Mouse (Mus musculus): ENCODE results near the gene Pafah1b3. TPM values are rescaled to one million over a fixed set of nuclear protein-coding genes. Genes with fewer than 3 reads are reported as not detected.

Gene Pafah1b3
- polyA plus RNA-seq, 1 experiment from 2014 or later = 635 TPM

DNA sequence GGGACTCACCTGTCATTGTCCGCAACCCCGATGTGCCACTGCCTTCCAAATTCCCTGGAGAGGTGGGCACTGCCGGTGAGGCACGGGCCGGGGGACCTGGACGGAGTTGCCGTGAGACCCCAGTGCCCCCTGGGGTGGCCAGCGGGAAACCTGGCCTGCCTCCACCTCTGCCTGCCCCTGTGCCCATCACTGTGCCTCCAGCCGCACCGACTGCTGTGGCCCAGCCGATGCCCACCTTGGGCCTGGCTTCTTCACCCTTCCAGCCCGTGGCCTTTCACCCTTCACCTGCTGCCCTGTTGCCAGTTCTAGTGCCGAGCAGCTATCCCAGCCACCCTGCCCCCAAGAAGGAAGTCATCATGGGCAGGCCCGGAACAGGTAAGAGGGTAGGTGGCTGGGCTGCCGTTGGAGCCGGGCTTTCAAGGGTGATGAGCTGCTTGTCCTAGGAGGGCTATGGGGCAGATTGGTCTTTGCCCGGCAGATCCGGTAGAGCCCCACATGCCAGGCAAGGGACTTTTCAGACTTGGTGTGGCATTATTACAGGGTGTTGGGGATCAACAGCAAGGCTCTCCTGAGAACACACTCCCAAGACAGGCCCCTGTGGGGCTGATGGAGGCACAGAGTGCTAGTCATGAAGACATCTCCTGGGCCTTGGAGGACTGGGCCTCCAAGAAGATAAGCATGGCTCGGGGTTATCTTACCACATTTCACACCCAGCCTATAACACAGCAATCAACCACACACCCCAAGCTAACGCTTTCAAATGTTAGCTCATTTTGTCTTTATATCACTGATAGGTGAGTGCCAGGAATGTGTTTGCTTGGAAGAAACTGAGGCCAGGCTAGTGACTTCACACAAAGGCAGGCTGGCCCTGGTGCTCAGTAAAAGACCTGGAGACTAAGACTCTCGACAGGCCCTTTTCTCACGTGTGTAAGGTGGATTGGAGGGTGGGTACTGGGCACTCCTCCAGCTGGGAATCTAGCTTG, 24.2 kb downstream of the Pafah1b3 start:
- Histone ChIP-seq H3K27ac (ENCODE audit: low read depth, low read length) (no peak overlapping the region), H3K9me3 (replicated peaks; ENCODE audit: control insufficient read depth, low read length) (no peaks in the 10 kb centered on the region), H3K9ac (ENCODE audit: low read length) (peak overlapping the region; percentile 35; the same call in 1 of the 2 replicates), H3K27me3 (replicated peaks; ENCODE audit: control insufficient read depth, insufficient read depth, low read length) (no peaks in the 10 kb centered on the region), H3K4me2 (ENCODE audit: low read length) (no peak overlapping the region), H3K4me3 (ENCODE audit: low read depth, low read length) (no peak overlapping the region), H3K4me1 (ENCODE audit: control insufficient read depth, insufficient read depth, low read length) (peaks cover 22% of the 10 kb centered on the region), H3K36me3 (ENCODE audit: control insufficient read depth, insufficient read depth, low read length) (peaks cover 40% of the 10 kb centered on the region)
- ATAC-seq (no peak), DNase-seq (ENCODE audit: low spot score) (no peak)
- 89% methylated on average over 22 of the region's 22 CpGs for WGBS

DNA sequence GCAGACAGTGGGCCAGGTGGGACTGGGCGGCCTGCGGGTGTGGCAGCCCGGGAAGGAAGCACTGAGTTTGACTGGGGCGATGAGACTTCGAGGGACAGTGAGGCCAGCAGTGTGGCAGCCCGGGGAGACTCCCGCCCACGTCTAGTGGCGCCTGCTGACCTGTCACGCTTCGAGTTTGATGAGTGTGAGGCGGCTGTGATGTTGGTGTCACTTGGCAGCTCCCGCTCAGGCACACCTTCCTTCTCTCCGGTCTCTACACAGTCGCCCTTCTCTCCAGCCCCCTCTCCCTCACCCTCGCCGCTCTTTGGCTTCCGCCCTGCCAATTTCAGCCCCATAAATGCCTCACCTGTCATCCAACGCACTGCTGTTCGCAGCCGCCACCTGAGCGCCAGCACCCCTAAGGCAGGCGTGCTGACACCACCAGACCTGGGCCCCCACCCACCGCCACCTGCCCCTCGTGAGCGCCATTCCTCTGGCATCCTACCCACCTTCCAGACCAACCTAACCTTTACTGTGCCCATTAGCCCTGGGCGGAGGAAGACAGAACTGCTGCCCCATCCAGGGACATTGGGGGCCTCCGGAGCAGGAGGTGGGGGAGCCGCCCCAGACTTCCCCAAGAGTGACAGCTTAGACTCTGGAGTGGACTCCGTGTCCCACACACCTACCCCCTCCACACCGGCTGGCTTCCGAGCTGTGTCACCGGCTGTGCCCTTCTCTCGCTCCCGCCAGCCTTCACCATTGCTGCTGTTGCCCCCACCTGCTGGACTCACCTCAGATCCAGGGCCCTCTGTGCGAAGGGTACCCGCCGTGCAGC, 25.1 kb downstream of the Pafah1b3 start:
- H3K27me3 ChIP-seq (replicated peaks; ENCODE audit: control insufficient read depth, insufficient read depth, low read length) = no peaks in the 10 kb centered on the region
- WGBS = 91% methylated on average over 38 of the region's 38 CpGs
- no peak overlapping the region for H3K9ac ChIP-seq (ENCODE audit: low read length)
- H3K4me2 ChIP-seq (ENCODE audit: low read length) = no peak overlapping the region
- ATAC-seq = no peak
- H3K4me3 ChIP-seq (ENCODE audit: low read depth, low read length) = no peak overlapping the region
- H3K27ac ChIP-seq (ENCODE audit: low read depth, low read length) = no peak overlapping the region
- peaks cover 40% of the 10 kb centered on the region for H3K36me3 ChIP-seq (ENCODE audit: control insufficient read depth, insufficient read depth, low read length)
- H3K4me1 ChIP-seq (ENCODE audit: control insufficient read depth, insufficient read depth, low read length) = peaks cover 18% of the 10 kb centered on the region
- no peak for DNase-seq (ENCODE audit: low spot score)
- no peaks in the 10 kb centered on the region for H3K9me3 ChIP-seq (replicated peaks; ENCODE audit: control insufficient read depth, low read length)

DNA sequence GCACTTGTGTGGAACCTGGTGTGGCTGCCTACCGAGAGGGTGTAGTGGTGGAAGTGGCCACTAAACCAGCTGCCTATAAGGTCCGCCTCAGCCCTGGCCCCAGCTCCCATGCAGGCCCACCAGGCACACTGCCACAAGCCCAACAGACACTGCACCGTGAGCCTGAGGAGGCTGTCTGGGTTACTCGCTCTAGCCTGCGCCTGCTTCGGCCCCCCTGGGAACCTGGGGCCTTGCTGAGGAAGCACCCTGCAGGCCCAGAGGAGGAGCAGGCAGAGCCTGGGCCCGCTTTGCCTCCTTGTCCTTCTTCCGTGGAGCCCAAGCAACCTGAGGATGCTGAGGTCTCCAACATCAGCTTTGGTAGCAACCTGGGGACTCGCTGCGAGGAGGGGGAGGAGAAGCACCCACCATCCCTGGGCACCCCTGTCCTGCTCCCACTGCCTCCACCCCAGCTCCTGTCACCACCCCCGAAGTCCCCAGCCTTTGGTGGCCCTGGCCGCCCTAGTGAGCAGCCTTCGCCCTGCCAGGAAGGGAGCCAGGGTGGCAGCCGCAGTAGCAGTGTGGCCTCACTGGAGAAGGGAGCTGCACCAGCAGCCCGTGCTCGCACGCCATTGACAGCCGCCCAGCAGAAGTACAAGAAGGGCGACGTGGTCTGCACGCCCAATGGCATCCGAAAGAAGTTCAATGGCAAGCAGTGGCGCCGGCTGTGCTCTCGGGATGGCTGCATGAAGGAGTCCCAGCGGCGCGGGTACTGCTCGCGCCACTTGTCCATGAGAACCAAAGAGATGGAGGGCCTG, 25.9 kb downstream of the Pafah1b3 start:
- Histone ChIP-seq H3K9ac (ENCODE audit: low read length) (no peak overlapping the region), H3K4me1 (ENCODE audit: control insufficient read depth, insufficient read depth, low read length) (peaks cover 17% of the 10 kb centered on the region), H3K4me3 (ENCODE audit: low read depth, low read length) (no peak overlapping the region), H3K36me3 (ENCODE audit: control insufficient read depth, insufficient read depth, low read length) (peaks cover 40% of the 10 kb centered on the region), H3K27ac (ENCODE audit: low read depth, low read length) (no peak overlapping the region), H3K4me2 (ENCODE audit: low read length) (no peak overlapping the region), H3K27me3 (replicated peaks; ENCODE audit: control insufficient read depth, insufficient read depth, low read length) (no peaks in the 10 kb centered on the region), H3K9me3 (replicated peaks; ENCODE audit: control insufficient read depth, low read length) (no peaks in the 10 kb centered on the region)
- DNase-seq (ENCODE audit: low spot score) = no peak
- no peak for ATAC-seq
- WGBS = 89% methylated on average over 30 of the region's 30 CpGs

DNA sequence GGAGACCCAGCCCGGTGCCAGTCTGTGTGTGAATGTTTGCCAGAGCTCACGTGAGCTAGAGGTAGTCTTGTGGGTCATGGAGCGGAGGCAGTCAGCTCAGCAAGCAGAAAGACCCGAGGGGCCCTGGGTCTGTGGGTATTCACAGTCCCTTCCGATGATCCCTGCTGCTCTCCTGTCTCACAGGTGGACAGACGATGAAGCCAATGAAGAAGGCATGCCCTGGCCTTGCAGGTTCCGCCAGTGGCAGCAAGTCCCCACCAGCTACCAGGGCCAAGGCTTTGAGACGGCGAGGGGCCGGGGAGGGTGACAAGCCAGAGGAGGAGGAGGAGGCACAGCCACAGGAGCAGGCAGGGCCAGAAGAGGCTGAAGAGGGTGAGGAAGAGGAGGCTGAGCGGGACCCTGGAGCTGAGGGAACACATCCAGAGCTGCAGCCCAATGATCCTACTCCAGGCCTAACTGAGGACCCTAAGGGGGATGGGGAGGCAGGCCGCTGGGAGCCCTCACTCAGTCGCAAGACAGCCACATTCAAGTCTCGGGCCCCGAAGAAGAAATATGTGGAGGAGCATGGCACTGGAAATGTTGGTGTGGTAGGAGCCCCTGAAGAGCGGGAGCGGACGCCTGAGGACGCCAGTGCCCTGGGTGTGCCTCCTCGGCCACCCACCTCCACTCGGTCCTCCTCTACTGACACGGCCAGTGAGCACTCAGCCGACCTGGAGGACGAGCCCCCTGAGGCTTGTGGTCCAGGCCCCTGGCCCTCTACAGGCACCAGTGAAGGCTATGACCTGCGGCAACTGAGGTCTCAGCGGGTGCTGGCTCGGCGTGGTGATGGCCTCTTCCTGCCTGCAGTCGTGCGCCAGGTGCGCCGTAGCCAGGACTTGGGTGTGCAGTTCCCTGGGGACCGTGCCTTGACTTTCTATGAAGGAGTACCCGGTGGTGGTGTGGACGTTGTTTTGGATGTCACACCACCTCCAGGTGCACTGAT, 26.8 kb downstream of the Pafah1b3 start:
- Histone ChIP-seq H3K4me1 (ENCODE audit: control insufficient read depth, insufficient read depth, low read length) (peaks cover 18% of the 10 kb centered on the region), H3K4me2 (ENCODE audit: low read length) (no peak overlapping the region), H3K4me3 (ENCODE audit: low read depth, low read length) (no peak overlapping the region), H3K27me3 (replicated peaks; ENCODE audit: control insufficient read depth, insufficient read depth, low read length) (no peaks in the 10 kb centered on the region), H3K27ac (ENCODE audit: low read depth, low read length) (no peak overlapping the region), H3K9ac (ENCODE audit: low read length) (peak overlapping the region; percentile 6; the same call in 1 of the 2 replicates), H3K9me3 (replicated peaks; ENCODE audit: control insufficient read depth, low read length) (no peaks in the 10 kb centered on the region), H3K36me3 (ENCODE audit: control insufficient read depth, insufficient read depth, low read length) (peaks cover 40% of the 10 kb centered on the region)
- ATAC-seq = no peak
- DNase-seq (ENCODE audit: low spot score) = no peak
- 91% methylated on average over 35 of the region's 35 CpGs for WGBS

DNA sequence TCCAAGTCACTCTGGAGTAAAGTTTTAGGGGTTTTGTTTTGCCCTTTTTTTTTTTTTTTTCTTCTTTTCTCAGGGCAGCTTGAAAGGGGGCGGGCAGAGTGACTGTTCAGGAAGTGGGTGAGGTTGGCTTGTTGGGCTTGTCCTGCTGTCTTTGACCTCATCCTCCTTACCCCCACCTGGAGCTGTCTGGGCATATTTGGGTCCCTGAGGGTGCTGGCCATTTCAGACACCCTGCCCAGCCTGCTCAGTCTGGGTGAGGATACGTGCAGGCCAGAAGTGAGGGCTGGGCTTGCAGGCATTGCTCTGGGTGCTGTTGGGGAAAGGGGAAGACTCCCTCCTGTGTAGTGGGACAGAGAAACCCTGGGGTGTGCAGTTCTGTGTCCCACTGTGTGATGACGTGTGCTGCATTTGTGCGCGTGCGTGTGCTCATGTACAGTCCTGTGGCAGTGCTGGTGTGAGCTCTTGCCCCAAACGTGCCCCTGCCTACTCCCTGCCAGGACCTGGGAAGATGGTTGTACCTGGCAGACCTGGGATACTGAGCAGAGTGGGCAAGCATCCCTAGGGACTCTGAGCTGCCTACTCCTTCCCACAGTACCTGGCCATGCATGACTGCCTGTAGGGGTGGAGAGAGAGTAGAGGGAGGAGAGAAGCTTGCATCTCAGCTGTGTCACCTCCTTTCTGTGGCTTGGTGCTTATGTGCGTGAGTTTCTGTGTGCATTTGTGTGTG, 28.1 kb downstream of the Pafah1b3 start:
- Histone ChIP-seq H3K27ac (ENCODE audit: low read depth, low read length) (no peak overlapping the region), H3K4me3 (ENCODE audit: low read depth, low read length) (peak overlapping the region; percentile 73), H3K4me1 (ENCODE audit: control insufficient read depth, insufficient read depth, low read length) (peaks cover 18% of the 10 kb centered on the region), H3K27me3 (replicated peaks; ENCODE audit: control insufficient read depth, insufficient read depth, low read length) (no peaks in the 10 kb centered on the region), H3K9me3 (replicated peaks; ENCODE audit: control insufficient read depth, low read length) (no peaks in the 10 kb centered on the region), H3K4me2 (ENCODE audit: low read length) (peak overlapping the region; percentile 80), H3K9ac (ENCODE audit: low read length) (peak overlapping the region; percentile 81; the same call in 1 of the 2 replicates), H3K36me3 (ENCODE audit: control insufficient read depth, insufficient read depth, low read length) (peaks cover 36% of the 10 kb centered on the region)
- 86% methylated on average over 8 of the region's 8 CpGs for WGBS
- ATAC-seq (no peak), DNase-seq (ENCODE audit: low spot score) (no peak)

DNA sequence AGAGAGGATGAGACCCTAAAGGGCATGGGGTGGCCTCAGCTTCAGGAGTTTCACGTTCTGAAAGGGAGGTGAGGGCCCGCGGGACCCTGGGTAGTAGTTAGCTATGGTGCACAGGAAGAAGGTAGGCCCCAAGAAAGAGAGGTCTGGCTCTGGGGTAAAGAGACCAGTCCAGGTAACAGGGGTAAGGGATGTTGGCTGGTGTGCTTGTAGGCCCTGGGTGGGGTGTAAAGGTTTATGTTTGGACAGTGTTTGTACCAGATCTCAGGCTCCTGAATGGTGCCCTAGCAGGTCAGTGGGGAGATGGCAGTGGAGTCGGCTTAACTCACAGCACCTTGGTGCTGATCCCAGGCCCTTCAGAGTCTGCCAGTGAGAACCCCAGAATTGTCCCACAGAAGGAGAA, 28.8 kb downstream of the Pafah1b3 start:
- peak overlapping the region; percentile 80 for H3K4me2 ChIP-seq (ENCODE audit: low read length)
- peaks cover 14% of the 10 kb centered on the region for H3K4me1 ChIP-seq (ENCODE audit: control insufficient read depth, insufficient read depth, low read length)
- no peak overlapping the region for H3K27ac ChIP-seq (ENCODE audit: low read depth, low read length)
- no peak for DNase-seq (ENCODE audit: low spot score)
- H3K27me3 ChIP-seq (replicated peaks; ENCODE audit: control insufficient read depth, insufficient read depth, low read length) = no peaks in the 10 kb centered on the region
- 49% methylated on average over 4 of the region's 4 CpGs for WGBS
- H3K9ac ChIP-seq (ENCODE audit: low read length) = peak overlapping the region; percentile 81
- peak overlapping the region; percentile 73 for H3K4me3 ChIP-seq (ENCODE audit: low read depth, low read length)
- peaks cover 32% of the 10 kb centered on the region for H3K36me3 ChIP-seq (ENCODE audit: control insufficient read depth, insufficient read depth, low read length)
- no peak for ATAC-seq
- no peaks in the 10 kb centered on the region for H3K9me3 ChIP-seq (replicated peaks; ENCODE audit: control insufficient read depth, low read length)

DNA sequence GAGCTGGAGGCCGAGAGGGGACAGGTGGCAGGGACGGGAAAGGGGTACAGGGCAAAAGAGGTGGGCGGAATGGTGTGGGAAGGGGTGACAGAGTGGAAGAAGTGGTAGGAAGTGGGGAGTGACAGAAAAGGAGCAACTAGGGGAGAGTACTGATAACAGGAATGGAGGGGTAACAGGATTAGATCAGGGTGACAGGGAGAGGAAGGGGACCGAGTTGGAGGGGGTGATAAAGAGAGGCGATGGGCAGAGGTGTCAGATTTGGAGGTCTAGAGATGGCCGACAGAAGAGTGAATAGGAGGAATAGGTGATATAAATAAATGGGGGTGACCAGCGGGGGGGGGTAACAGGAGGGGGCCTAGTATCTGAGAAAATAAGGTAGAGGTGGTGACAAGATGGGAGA, 29.2 kb downstream of the Pafah1b3 start:
- H3K27me3 ChIP-seq (replicated peaks; ENCODE audit: control insufficient read depth, insufficient read depth, low read length) = no peaks in the 10 kb centered on the region
- H3K27ac ChIP-seq (ENCODE audit: low read depth, low read length) = peak overlapping the region; percentile 82
- peak overlapping the region; percentile 80 for H3K4me2 ChIP-seq (ENCODE audit: low read length)
- no peak for DNase-seq (ENCODE audit: low spot score)
- WGBS = 3% methylated on average over 7 of the region's 7 CpGs
- no peaks in the 10 kb centered on the region for H3K9me3 ChIP-seq (replicated peaks; ENCODE audit: control insufficient read depth, low read length)
- peak overlapping the region; percentile 73 for H3K4me3 ChIP-seq (ENCODE audit: low read depth, low read length)
- H3K4me1 ChIP-seq (ENCODE audit: control insufficient read depth, insufficient read depth, low read length) = peaks cover 14% of the 10 kb centered on the region
- H3K9ac ChIP-seq (ENCODE audit: low read length) = peak overlapping the region; percentile 81
- peaks cover 28% of the 10 kb centered on the region for H3K36me3 ChIP-seq (ENCODE audit: control insufficient read depth, insufficient read depth, low read length)
- ATAC-seq = no peak
